Mouse (Mus musculus) heart, postnatal 10 days (tissue): ENCODE results near the gene Rgs6. TPM values are rescaled to one million over a fixed set of nuclear protein-coding genes. Genes with fewer than 3 reads are reported as not detected.

Experiments
- DNase-seq, 2 experiments: peaks; one replicate each; pipeline ENCODE4 v3.0.0; 2021
- intact Hi-C: fragments of 180-260 bp; cut with DNase I; formaldehyde crosslinking; loops from one replicate; pipeline ENCODE4 v1.15.1; 2025
- total RNA-seq, 2 experiments: library from RNA; stranded (reverse); gene quantifications; 2 replicates each; pipeline ENCODE4 v1.2.3; 2021

Gene Rgs6
- total RNA-seq, 2 experiments from 2014 or later = 17.0 to 17.3 TPM

DNA sequence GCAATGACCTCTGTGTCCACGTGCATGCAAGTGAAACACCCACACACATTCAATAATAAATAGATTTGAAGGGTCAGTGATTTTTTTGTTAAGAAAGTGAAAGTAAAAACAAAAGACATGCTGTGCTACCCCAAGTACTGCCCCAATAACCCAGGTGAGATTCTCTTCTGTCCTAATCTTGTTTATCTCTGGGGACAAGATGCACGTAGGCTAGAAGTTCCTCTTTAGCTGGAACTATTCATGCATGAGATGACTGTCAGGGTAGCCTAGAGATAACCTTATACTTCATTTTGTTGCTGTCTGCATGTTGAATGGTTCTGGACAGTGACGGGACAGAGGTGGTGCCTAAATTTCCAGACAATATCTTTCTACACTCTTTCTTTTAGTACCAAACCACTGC lies 155.9 kb downstream of the Rgs6 start:
- no peak for DNase-seq

DNA sequence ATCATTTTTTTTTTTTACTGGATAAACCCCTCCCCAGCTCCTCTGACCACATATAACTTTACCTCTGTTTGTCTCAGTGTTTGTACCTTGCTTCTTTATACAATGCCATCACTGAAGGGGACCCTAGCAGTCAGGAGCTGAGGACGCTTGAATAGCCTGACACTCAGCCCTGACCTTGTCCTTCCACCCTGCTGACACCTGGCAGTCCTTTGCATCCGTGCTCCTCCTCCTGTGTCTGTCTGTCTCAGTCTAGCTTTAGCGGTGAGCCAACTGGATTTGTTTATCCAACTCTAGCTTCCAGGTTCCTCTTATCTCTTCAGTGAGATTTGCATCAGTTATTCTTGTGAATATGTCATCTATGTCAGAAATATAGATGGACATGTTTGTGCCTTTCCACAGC lies 156.7 kb downstream of the Rgs6 start:
- intact Hi-C loops = no loop called here

More for the DNA sequence above, 155.9 kb downstream of the Rgs6 start:
- intact Hi-C loops = no loop called here

DNA sequence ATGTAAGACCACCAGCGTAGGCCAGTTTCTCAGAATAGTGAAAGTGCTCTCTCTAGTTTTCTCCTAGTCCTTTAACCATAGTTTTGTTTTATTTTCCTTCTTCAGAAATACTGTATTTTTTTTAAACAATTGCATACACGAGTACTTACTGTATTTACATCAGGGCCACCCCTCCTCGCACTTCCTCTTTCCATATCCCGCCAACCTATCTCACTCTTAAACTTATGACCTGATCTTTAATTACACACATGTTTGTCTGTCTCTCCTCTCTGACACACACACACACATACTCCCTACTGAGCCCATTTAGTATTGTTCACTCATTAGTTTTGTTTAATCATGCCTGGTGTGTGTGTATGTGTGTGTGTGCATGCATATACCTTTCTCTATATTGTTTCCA lies 159.0 kb downstream of the Rgs6 start:
- DNase-seq = no peak
- intact Hi-C loops = no loop called here

More for the DNA sequence above, 156.7 kb downstream of the Rgs6 start:
- no peak for DNase-seq

DNA sequence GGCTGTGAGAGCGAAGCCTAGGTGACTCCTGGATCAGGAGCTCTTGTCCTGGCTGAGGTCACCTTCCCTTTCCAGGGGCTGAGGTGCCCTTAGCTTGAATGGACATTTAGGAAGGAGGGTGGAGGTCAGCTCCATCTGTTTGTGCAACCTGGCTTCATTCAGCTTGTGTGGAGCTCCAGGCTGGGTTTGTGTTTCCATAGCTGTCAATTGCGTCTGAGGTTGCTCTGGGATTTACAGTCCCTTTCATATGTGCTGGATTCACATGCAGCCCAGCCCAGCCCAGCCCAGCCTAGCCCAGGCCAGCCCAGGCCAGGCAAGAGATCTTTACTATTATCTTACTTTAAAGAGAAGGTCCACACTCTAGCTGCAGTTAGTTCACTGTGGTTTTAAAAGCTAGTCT lies 163.8 kb downstream of the Rgs6 start:
- intact Hi-C loops = no loop called here
- DNase-seq = no peak

DNA sequence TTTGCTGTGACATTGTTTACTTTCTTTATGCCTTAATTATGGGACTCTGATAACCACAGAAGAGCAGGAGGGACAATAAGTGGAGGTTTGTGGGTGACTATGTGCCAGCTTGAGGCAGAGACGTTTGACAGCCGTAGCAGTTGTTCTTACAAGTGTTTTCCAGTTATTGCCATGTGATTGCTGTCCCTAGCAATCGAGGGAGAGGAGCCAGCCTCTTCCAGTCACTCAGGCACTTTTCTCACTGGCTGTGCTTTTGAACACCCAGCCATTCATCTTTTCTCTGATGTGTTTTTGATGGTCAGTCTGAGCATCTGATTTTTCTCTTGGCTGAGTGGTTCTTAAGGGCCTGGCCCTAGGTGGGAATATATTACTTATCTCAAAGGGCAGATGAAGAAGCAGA lies 166.4 kb downstream of the Rgs6 start:
- intact Hi-C loops = no loop called here
- DNase-seq = peak in 1 of 2 experiments; percentile 22

DNA sequence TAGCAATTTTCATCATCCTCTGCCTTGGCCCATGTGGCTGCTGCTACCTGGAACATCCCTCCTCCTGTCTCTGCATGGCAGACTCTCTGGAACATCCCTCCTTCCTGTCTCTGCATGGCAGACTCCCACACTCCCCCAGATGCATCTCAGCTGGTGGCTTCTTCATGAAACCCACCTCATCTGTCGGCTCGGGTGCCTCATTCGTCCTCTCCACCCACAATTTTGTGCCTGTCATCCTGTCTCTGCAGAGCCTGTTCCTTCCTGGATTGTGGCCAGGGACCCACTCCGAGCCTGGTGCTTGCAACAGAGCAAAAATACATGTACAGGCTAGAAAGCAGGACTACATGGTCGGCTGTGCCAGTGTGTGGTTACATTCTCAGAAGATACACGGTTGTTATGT lies 168.7 kb downstream of the Rgs6 start:
- intact Hi-C loops = no loop called here
- no peak for DNase-seq

DNA sequence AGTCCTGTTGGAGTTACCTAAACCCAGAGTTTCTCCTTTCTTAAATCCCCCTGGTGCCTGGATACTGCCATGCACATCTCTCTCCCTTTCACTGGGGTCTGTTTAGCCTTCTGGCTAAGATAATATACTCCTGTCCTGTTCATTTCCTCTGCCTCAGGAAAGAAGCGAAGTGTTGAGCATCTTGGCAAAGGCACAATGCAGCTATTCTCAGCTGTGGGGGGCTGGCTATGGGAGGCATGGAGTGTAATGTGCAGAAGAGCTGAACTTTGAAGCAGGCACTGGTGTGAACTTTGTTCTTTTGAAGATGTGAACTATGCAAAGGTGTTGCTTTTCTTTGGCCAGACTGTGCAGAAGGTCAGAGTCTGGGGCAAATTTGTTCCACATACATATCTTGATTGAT lies 169.3 kb downstream of the Rgs6 start:
- DNase-seq = no peak
- intact Hi-C loops = no loop called here

DNA sequence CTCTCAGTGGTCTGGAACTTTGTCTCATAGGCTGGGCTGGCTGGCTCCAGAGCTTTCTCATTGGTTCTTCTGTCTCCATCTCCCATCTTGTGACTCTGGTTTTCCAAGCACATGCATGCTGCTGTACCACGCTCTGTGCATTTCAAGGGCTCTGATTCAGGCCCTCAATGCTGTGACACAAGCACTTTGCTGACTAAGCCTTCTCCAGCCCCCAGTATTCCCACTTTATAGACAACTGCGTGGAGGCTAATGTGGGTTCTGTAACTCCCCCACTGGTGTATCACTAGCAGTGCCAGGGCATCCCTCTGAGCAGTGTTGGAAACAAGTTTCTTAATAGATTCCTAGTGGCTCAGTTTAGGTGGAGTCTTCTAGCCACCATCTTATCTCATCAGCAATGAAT lies 174.0 kb downstream of the Rgs6 start:
- DNase-seq = no peak
- intact Hi-C loops = no loop called here

DNA sequence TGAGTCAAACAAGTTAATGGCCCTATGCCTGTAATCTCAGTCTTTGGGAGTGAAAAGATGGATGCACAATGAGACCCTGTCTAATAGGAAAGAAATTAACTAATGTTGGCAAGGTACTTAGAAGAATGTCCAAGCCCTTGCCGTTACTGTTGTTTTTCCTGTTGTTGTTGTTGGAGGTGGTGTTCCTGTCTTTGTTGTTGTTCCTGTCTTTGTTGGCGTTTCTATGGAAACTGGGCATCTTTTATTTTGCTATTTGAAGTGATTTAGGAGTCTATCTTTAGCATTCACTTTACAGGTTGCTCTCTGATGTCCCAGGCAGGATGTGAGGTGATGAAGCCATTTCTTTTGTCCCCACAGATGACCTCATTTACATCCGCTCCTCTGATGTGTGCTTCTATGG lies 180.6 kb downstream of the Rgs6 start:
- DNase-seq = no peak
- intact Hi-C loops = no loop called here

DNA sequence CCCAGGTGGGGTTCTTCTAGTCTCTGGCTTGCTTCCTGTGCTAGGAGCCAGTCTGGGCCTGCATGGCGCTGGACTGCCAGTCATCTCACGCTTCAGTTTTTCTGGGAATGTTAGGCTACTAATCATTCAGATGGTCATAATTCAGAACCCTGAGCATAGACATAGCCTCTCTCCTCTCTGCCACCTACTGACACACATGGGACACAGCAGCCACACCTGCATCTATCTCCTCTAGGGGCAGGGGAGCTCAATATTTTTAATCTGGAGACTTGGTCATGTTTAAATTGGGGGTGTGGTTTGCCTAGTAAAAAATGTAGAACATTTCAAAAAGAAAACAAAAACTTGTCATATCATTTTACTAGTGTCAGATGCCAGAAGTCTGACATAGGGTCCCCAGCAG lies 184.1 kb downstream of the Rgs6 start:
- no peak for DNase-seq
- intact Hi-C loops = no loop called here

DNA sequence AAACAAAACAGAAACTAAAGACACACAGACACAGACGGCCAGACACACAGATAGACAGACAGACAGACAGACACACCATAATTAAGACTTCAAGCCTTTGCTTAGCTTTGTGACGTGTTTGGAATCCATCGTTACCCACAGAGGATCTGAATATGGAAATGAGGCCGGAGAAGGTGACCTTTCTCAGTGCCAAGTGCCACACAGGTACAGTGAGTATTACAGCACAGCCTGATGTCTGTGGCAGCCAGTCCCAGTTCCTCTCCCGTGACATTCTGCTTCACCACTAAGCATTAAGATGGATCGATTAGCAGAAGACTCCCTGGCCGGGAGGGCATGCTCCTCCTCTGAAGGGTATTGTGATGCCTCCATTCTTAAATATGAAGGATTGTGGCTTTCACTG lies 186.5 kb downstream of the Rgs6 start:
- intact Hi-C loops = no loop called here
- no peak for DNase-seq

DNA sequence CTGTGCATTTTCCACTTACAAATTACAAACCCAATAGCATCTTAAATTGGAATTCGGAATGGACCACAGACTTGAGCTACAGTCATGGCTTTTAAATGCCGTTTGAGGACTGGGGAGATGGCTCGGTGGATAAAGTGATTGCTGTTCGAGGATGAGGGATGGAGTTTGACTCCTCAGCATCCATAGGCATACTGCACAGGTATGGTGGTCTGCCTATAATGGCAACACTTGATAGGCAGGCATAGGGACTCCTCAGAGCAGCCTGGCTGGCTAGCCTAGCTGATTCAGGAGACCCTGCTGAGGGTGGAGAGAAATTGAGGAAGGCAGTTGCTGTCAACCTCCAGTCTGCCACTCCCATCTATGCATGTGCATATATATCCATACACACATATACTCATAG lies 188.6 kb downstream of the Rgs6 start:
- DNase-seq = no peak
- intact Hi-C loops = loop anchor here (5.0 kb wide), 1 partner anchor 174 kb away; no protein-coding TSS in a partner anchor

DNA sequence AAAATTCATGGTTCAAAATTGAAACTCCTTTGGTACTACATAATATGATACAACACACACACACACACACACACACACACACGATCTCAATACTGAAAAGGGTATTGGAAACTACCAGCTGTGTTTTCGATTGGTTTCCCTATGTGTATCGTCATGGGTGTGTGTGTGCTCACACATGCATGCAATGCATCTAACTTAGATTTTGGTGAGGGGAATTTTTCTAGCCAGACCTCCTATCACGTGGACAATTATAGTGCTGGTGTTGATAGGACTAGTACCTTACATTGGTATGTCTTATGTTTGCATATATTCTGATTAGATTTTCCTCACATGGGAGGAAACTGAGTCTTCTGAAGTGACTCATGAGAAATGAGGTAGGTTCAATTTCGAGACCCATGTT lies 192.8 kb downstream of the Rgs6 start:
- no peak for DNase-seq
- intact Hi-C loops = no loop called here

DNA sequence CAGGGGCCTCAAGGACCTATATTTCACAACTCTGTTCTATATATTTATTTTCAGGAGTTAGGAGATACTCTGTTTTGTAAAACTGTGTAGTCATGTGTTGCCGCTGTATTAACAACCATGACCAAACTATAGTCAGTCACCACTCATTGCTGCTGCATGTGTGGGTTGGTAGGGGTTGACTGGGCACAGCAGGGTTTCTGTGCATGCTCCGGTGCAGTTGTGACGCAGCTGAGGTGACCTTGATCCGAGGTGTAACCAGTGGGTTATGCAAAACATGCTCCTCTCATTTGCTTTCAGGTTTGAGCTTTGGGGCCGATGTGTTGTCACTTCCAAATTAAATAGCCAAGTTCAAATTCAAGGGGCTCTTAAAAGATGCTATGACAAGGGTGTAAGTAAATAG lies 193.3 kb downstream of the Rgs6 start:
- no peak for DNase-seq
- intact Hi-C loops = no loop called here

DNA sequence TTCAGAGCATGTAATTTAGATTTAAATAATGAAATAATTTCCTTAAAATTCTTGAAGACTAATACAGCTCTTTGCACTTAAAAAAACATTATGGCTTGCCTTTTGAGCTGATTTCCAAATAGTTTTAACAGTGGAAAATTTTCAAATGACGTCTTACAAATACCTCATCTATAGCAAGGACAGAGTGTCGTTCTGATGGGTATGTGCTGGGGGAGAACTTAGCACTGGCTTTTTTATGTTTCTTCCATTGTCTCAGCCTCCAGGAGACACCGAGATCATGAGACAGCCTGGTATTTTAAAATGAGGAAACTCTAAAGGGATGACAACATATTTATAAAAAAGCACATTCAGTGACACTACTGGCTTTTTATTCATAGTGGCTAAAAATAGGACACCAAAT lies 204.0 kb downstream of the Rgs6 start:
- intact Hi-C loops = no loop called here
- DNase-seq = no peak

DNA sequence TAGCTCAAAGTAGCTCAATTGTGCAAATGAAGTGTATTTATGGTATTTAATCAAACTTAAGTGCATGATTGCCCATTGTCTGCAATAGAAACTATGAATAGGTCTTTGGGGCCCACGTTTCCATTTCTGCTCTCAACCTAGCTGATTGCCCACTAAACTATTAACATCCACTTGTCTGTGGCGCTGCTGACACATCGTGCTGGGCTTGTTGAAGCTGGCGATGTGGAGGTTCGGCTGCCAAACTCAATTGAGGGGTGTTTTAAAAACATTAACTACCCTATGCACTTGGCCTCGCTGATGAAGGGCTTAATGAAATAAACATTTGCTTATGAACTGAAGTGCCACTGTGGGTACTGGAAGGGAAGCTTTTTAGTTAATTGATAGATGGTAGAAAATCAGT lies 211.8 kb downstream of the Rgs6 start:
- DNase-seq = no peak
- intact Hi-C loops = no loop called here

DNA sequence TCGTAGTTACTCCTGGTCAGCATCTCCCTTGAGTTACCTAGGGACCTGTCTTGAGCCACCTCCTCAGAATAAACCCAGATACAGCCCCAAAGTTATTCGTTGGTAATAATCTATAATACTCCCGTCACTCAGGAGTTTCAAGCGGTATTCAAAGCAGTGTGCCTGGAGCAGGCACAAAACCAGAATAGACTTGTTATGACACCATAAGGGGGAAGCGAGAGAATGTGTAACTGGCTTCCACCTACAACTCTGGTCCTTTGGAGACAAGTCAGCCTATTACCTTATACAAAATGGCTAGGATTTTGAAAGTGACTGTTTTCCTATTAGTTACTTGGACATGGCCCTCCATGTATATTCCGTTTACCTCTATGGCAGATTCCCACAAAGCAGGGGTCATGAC lies 213.6 kb downstream of the Rgs6 start:
- intact Hi-C loops = no loop called here
- no peak for DNase-seq

DNA sequence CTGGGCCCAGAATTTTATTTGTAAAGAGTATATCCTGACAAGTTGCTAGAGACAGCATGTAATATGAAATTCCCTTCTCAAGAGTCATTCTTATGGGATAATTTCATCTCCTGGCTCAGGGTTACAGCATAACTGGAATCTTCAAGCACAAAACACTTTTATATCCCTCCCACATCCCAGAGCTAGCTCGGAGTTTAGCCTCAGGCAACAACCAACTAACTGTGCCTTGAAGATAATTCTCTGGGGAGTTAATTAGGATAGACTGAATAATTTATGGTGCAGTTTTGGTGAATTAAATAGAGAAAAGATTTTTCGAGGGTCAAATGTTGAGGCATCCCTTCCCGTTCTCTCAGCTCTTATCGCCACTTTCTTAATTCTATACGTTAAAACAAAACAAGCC lies 214.6 kb downstream of the Rgs6 start:
- intact Hi-C loops = no loop called here
- no peak for DNase-seq

DNA sequence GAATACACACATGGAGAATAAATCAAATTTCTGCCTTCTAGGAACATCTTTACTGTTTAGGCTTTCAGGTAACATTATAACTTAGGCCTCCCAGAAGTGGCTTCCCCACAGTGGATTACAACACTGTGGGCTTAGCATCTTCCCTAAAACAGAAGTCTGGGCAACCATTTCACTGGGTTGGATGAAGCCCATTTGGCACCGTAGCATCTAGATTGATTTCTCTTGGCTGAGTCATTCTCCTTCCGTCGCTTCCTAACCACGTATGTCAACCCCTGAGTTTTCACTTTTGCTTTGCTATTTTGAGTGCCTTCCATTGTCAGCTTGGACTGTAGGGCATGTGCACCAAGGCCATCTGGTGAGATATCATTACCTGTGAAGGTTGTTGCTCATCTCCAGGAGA lies 217.1 kb downstream of the Rgs6 start:
- intact Hi-C loops = no loop called here

DNA sequence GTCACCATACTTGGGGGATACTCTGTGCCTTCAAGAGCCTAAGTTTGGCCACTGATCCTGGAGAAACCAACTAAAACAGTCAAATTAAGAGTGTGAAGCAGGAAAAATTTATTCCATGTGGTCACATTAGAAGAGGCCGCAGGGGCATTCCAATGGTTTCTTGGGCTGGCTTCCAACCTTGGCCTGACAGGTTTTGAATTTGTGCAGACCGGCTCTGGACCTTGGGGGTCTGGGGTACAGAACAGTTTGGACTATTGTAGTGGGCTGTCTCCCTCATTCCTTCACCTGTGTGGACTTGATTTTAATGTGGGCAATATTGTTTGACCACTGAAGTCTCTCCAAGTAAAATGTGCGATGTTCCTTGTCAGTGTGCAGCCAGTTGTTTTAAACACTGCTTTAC lies 222.5 kb downstream of the Rgs6 start:
- intact Hi-C loops = no loop called here
- no peak for DNase-seq

More for the DNA sequence above, 217.1 kb downstream of the Rgs6 start:
- no peak for DNase-seq

DNA sequence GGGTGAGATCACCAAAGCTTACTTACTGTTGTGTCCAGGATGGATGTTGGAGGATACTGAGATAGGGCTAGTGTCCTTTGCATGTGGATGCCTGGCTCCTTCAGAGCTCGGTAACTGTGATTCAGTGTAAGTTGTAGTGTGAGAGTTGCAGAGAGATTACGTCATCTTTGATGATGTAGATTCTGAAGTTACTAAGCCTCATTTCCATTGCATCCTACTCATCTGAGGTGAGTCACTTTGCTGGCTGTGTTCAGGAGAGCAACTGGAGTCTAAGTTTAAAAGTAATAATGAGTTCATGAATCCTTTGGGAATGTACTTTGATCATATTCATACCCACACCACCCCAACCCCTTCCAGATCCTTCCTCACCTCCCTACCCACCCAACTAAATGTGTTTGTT lies 227.9 kb downstream of the Rgs6 start:
- intact Hi-C loops = no loop called here
- DNase-seq = no peak

DNA sequence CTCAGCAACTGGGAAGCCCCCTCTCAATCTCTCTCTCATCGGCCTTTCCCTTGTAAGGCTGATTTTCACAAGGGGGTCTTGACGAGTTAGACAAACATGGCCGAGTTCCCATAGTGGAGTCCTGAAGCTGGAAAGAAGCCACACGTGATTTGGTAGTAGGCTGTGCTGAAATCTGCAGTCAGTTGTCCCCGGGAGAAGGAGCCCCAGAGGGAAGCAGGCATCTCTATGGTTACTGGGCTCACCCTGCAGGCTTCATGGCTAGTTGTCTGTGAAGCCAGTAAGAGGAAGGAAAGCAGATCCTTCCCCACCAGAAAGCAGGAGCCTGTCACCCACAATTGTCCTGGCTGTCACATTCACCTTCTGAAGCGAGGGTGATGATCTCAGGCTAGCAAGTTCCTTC lies 231.2 kb downstream of the Rgs6 start:
- DNase-seq = no peak
- intact Hi-C loops = no loop called here

DNA sequence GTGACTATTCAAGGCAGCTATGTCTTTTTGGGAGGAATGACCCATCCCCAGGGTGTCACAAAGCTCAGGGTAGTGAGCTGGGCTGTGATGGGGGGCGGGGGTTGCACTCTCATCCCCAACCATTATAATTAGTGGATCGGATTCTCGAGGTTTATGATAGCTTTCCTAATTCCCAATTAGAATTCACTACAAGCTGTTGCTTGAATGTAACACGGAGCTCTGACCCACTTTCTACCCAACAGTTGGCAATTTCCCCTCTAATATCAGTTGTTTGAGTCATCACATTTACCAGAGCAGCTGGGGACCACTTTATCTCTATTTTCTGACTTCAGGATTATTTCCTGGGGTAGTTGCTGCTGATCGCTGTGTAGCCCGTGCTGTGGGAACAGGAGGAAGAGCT lies 231.9 kb downstream of the Rgs6 start:
- no peak for DNase-seq
- intact Hi-C loops = no loop called here
